Mouse (Mus musculus): ENCODE measurements around the gene Tcf7l2. TPM values are rescaled to one million over a fixed set of nuclear protein-coding genes. Genes with fewer than 3 reads are reported as not detected.

Gene Tcf7l2
- polyA plus RNA-seq, 1 experiment from 2014 or later = 729 TPM

DNA sequence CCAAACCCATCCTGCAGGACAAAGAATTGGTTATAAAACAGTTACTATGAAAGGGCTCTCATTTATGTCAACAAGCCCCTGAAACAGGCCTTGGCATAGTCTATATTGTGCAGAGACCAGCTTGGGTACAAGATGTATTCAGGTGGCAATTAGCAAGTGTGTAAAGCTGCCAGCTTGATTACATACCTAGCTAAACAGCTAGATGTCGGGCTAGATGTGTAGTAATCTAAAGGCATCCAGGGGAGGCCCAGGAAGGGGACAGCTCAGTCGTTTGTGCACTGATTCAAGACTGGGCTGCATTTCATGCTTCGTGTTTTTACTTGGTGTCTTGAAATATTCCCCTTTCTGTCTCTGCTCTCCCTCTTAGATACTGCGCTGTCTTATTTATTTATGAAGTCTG, 1.9 kb upstream of the Tcf7l2 start:
- no peaks in the 10 kb centered on the region for H3K27me3 ChIP-seq (replicated peaks)
- ATAC-seq (replicated peaks) = no peak
- no peak overlapping the region for H3K9ac ChIP-seq
- no peaks in the 10 kb centered on the region for H3K36me3 ChIP-seq (replicated peaks)
- H3K9me3 ChIP-seq = no peaks in the 10 kb centered on the region
- 0 out of 2 replicates have a peak overlapping the region, but pooled peaks have one; percentile 62 for H3K4me2 ChIP-seq
- peak overlapping the region; percentile 93; the same call in 1 of the 2 replicates for H3K27ac ChIP-seq
- H3K4me1 ChIP-seq = peaks cover 30% of the 10 kb centered on the region
- 21% methylated on average over 4 of the region's 4 CpGs for WGBS
- H3K4me3 ChIP-seq = no peak overlapping the region

DNA sequence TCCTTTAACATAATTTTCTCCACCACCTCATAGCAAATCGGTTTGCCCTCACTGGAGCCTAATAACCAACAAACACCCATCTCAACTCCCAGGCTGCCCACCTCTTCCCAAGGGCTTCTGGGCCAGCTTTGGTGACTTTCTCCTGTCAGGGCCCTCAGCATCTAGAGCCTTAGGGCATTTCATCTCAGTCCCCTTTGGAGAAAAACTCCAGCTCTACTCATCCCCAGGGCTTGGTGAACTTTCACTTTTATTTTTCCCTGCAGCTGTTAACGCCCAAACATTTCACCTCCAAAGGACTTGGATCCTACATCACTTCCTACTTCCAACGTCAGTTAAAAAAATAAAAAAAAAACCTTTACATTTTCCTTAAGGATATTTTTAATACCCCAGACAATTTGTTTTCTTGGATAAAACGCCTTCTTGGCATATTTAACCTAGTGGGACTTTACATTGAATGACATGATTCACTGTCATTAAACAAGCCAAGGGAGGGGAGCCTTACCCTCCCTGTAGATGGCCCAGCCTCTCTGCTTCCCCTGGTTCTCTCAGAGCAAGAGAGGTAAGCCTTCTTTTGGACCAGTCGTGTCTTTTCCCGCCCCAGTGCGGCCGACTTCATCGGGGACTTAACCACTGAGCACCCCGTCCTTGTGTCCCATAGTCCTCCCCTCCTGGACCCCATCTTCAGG, 724 bp upstream of the Tcf7l2 start:
- Histone ChIP-seq H3K27me3 (replicated peaks) (no peaks in the 10 kb centered on the region), H3K9me3 (no peaks in the 10 kb centered on the region), H3K4me2 (peak overlapping the region; percentile 62), H3K27ac (peak overlapping the region; percentile 93), H3K4me1 (peaks cover 34% of the 10 kb centered on the region), H3K4me3 (peak overlapping the region; percentile 60), H3K36me3 (replicated peaks) (no peaks in the 10 kb centered on the region), H3K9ac (peak overlapping the region; percentile 33)
- 15% methylated on average over 10 of the region's 10 CpGs for WGBS
- ATAC-seq (replicated peaks) = peak; percentile 57; the same call in 1 of the 2 replicates

- Histone ChIP-seq H3K4me2 (peak overlapping the region; percentile 62), H3K36me3 (replicated peaks) (no peaks in the 10 kb centered on the region), H3K9ac (peak overlapping the region; percentile 75), H3K4me1 (peaks cover 42% of the 10 kb centered on the region), H3K4me3 (peak overlapping the region; percentile 60), H3K27me3 (replicated peaks) (no peaks in the 10 kb centered on the region), H3K9me3 (no peaks in the 10 kb centered on the region), H3K27ac (peak overlapping the region; percentile 93)
- under 1% methylated on average over 67 of the region's 70 CpGs for WGBS
- ATAC-seq (replicated peaks) = no peak
Measured at GRCm38 (mm10) chr19:55742386-55743000, 873 bp downstream of the Tcf7l2 start.

DNA sequence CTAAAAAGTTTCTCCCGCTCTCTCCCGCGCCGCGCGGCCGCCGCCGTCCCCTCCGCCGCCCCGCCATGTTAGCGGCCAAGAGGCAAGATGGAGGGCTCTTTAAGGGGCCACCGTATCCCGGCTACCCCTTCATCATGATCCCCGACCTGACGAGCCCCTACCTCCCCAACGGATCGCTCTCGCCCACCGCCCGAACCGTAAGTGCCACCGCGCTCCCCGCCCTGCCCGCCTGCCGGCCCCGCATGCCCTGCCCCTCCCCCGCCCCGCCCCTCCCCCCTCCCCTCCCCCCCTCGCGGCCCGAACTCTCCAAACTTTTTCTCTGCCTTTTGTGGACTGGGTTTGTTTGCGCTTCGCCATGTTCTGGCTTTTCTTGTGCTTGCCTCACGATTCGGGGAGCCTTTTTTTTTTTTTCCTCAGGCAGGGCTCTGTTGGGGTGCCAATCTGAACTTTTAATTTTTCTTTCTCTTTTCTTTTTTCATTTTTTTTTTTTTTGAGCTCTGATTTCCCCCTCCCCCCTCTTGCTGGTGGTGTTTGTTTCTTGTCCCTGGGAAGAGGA, 1.5 kb downstream of the Tcf7l2 start:
- Histone ChIP-seq H3K4me3 (peak overlapping the region; percentile 60), H3K4me2 (peak overlapping the region; percentile 62), H3K36me3 (replicated peaks) (no peaks in the 10 kb centered on the region), H3K9ac (peak overlapping the region; percentile 75), H3K9me3 (no peaks in the 10 kb centered on the region), H3K27ac (peak overlapping the region; percentile 93), H3K27me3 (replicated peaks) (no peaks in the 10 kb centered on the region), H3K4me1 (peaks cover 48% of the 10 kb centered on the region)
- WGBS = under 1% methylated on average over 35 of the region's 38 CpGs
- ATAC-seq (replicated peaks) = no peak

DNA sequence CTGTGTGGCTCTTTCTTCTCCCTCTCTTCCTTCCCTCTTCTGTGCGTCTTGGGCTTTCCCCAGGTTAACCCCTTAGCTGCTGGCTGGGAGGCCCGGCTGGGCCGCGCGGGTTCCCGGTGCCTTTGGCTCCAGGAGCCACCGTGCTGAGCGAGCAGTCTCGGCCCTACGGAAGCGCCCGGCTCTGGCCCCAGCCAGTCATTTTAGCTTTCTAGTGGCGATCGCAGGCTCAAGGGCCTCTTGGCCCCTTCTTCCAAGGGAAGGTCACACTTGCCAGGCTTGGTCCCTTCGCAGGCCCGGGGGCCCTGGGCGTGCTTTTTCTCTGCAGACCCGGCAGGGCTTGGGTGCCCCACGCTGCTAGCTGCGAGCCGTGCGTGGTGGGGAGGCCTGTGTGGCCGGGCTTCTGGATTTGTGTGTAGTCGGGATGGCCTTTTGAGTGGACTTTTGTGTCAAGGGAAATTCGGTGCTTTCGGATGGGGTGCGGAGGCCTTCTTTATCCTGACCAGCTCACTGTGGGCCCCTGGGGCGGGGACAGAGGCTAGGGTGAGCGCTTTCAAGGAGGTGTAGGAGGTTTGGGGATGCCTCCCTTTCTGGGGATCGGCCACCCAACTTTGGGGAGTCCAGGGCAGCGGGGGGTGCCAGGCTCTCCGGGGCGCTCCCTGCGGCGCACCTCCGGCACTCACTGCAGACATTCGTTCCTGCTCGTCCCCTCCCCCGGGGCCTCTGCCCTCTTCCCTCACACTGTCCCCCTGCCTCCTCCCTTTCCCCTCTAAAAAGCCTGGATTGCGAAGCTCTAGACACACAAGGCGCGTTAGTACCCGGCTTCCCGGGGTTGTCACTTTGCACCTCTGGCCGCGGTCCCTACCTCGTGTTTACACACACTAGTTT, 2.2 kb downstream of the Tcf7l2 start:
- Histone ChIP-seq H3K27ac (peak overlapping the region; percentile 93), H3K9me3 (no peaks in the 10 kb centered on the region), H3K27me3 (replicated peaks) (no peaks in the 10 kb centered on the region), H3K4me3 (peak overlapping the region; percentile 60), H3K9ac (peak overlapping the region; percentile 75), H3K36me3 (replicated peaks) (no peaks in the 10 kb centered on the region), H3K4me1 (peaks cover 56% of the 10 kb centered on the region), H3K4me2 (peak overlapping the region; percentile 62)
- ATAC-seq (replicated peaks) = 0 out of 2 replicates have a peak, but pooled peaks have one; percentile 51
- under 1% methylated on average over 47 of the region's 47 CpGs for WGBS

DNA sequence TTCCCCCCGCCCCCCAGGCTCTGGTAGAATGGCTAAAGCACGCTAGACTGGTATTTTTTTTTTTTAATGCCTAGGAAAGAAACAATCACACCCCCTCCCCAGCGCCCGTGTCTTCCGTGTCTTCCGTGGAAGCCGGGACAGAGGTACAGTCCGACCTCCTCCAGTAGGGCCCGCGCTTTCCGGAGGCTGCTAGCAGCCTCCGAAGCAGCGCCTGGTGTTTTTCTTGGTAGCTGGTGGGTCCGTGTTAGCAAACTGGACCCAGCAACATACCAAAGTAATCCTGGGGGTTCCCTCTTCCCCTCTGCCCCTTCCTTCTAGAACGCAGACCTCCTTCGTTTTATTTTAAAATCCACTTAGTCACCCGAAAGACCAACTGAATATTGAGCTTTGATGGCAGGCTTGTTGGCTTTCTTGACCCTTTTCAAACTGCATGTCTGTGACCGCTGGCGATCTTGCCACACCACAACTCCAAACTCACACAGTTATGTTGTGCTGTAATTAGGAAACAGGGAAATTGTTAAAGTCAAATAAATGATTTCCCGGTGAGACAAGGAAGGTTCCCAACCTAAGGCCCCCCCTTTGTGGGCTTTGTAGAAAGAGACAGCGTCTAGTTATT, 3.1 kb downstream of the Tcf7l2 start:
- H3K9me3 ChIP-seq = no peaks in the 10 kb centered on the region

DNA sequence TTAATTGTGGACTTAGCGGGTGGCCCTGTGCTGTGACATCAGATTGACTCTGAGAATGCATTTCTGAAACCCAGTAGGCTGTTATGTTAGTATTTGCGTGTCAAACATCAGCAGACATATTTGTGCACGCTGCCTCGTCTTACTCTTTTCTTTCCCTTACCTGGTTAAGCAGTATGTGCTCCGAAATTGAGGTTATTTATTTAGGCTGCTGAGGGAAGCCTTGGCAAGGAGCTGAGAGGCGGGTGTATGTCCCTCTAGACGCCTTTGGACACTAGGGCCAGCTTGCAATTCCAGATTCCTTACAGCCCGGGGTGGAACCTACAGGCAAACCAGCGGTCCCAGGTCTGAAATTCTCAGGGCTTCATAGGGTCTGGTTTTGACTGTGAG, 3.6 kb downstream of the Tcf7l2 start:
- Histone ChIP-seq H3K27ac (peak overlapping the region; percentile 93), H3K4me3 (peak overlapping the region; percentile 60), H3K4me1 (peaks cover 64% of the 10 kb centered on the region), H3K27me3 (replicated peaks) (no peaks in the 10 kb centered on the region), H3K4me2 (peak overlapping the region; percentile 62), H3K36me3 (replicated peaks) (no peaks in the 10 kb centered on the region), H3K9ac (peak overlapping the region; percentile 75), H3K9me3 (no peaks in the 10 kb centered on the region)
- ATAC-seq (replicated peaks) = no peak
- 14% methylated on average over 9 of the region's 9 CpGs for WGBS

More for the DNA sequence above, 3.1 kb downstream of the Tcf7l2 start:
- peak overlapping the region; percentile 75 for H3K9ac ChIP-seq
- H3K27me3 ChIP-seq (replicated peaks) = no peaks in the 10 kb centered on the region
- no peaks in the 10 kb centered on the region for H3K36me3 ChIP-seq (replicated peaks)
- no peak for ATAC-seq (replicated peaks)
- WGBS = 2% methylated on average over 21 of the region's 21 CpGs
- H3K4me1 ChIP-seq = peaks cover 63% of the 10 kb centered on the region
- H3K4me3 ChIP-seq = peak overlapping the region; percentile 60
- peak overlapping the region; percentile 93 for H3K27ac ChIP-seq
- peak overlapping the region; percentile 62 for H3K4me2 ChIP-seq

GRCm38 (mm10) chr19:55746241-55746640, 4.6 kb downstream of the Tcf7l2 start:
- 15% methylated on average over 5 of the region's 5 CpGs for WGBS
- H3K4me2 ChIP-seq = peak overlapping the region; percentile 62
- H3K9ac ChIP-seq = peak overlapping the region; percentile 39; the same call in 1 of the 2 replicates
- no peaks in the 10 kb centered on the region for H3K27me3 ChIP-seq (replicated peaks)
- H3K27ac ChIP-seq = peak overlapping the region; percentile 76
- no peaks in the 10 kb centered on the region for H3K9me3 ChIP-seq
- peaks cover 71% of the 10 kb centered on the region for H3K4me1 ChIP-seq
- no peaks in the 10 kb centered on the region for H3K36me3 ChIP-seq (replicated peaks)
- H3K4me3 ChIP-seq = peak overlapping the region; percentile 30
- ATAC-seq (replicated peaks) = no peak

GRCm38 (mm10) chr19:55747237-55747925, 5.8 kb downstream of the Tcf7l2 start:
- Histone ChIP-seq H3K27ac (peak overlapping the region; percentile 76), H3K4me2 (peak overlapping the region; percentile 62), H3K9ac (peak overlapping the region; percentile 39), H3K27me3 (replicated peaks) (no peaks in the 10 kb centered on the region), H3K9me3 (no peaks in the 10 kb centered on the region), H3K36me3 (replicated peaks) (no peaks in the 10 kb centered on the region), H3K4me3 (peak overlapping the region; percentile 30), H3K4me1 (peaks cover 81% of the 10 kb centered on the region)
- ATAC-seq (replicated peaks) = no peak
- 22% methylated on average over 13 of the region's 13 CpGs for WGBS

DNA sequence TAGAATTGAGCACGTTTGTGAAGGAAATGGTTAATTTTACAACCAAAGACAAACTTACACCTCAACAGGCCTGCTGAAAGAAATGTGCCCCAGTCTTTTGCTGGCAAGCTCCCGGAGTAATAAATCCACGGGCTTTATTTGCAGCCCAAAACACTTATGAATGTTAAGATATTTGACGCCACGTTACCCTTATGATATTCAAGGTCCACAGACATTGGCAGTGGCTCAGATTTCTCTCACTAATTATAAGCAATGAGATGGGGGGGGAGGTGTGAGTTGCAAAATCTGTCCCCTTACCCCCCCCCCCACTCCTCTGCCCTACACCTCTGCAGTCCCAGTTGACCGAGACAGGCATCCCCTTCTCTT, 6.3 kb downstream of the Tcf7l2 start:
- Histone ChIP-seq H3K4me3 (peak overlapping the region; percentile 30), H3K36me3 (replicated peaks) (no peaks in the 10 kb centered on the region), H3K9ac (peak overlapping the region; percentile 39), H3K4me2 (peak overlapping the region; percentile 62), H3K27ac (peak overlapping the region; percentile 76), H3K4me1 (peaks cover 81% of the 10 kb centered on the region), H3K9me3 (no peaks in the 10 kb centered on the region), H3K27me3 (replicated peaks) (no peaks in the 10 kb centered on the region)
- 25% methylated on average over 6 of the region's 6 CpGs for WGBS
- ATAC-seq (replicated peaks) = no peak

DNA sequence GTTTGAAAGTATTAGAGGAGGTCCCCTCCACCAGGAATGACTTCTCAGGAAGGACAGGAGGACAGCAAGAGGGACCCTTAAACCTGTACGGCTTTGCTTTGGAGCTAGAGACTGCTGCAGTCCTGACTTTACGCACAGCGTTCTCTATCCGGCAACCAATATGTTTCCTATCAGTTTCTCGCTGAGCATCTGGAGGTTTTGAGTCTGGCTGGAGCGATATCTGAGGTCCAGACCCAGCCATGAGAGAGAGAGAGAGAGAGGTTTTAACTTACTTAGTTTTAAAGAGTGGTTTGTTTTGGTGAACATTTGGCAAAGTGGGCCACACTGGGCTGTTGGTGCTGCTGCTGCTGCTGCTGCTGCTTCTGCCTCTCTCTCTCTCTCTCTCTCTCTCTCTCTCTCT, 7.2 kb downstream of the Tcf7l2 start:
- Histone ChIP-seq H3K9me3 (no peaks in the 10 kb centered on the region), H3K27ac (peak overlapping the region; percentile 76), H3K4me2 (peak overlapping the region; percentile 62), H3K9ac (peak overlapping the region; percentile 39), H3K27me3 (replicated peaks) (no peaks in the 10 kb centered on the region), H3K4me3 (peak overlapping the region; percentile 30), H3K4me1 (peaks cover 79% of the 10 kb centered on the region), H3K36me3 (replicated peaks) (no peaks in the 10 kb centered on the region)
- no peak for ATAC-seq (replicated peaks)
- WGBS = 19% methylated on average over 6 of the region's 6 CpGs
